Mouse (Mus musculus) frontal cortex, postnatal 36 days (tissue): ENCODE results near the gene Rab9b.
A peak's percentile ranks its signal among the peaks of the same experiment; 100 is the strongest.

Experiments
- DNase-seq, 2 experiments: peaks; one replicate each; pipeline ENCODE4 v3.0.0; 2022; ENCODE audit warnings: low spot score in 2 of 2

Gene Rab9b

GRCm38 (mm10) chrX:136868061-136869040 lies at the start of gene Rab9b:
TSS of gene Rab9b (minus strand) at chrX:136868755.
- peak; percentile 54 to 55 for DNase-seq

- DNase-seq = no peak
Measured at GRCm38 (mm10) chrX:136904369-136904768, 35.8 kb upstream of the Rab9b start.

- peak; percentile 2 to 36 for DNase-seq
Measured at GRCm38 (mm10) chrX:136895757-136896156, 27.2 kb upstream of the Rab9b start.

- no peak for DNase-seq
Measured at GRCm38 (mm10) chrX:136850300-136850699, 18.3 kb downstream of the Rab9b start.

GRCm38 (mm10) chrX:136828610-136829009 lies 39.9 kb downstream of the Rab9b start:
- DNase-seq = no peak

GRCm38 (mm10) chrX:136825016-136825415 lies 43.5 kb downstream of the Rab9b start:
- DNase-seq = peak in 1 of 2 experiments; percentile 14

- DNase-seq = no peak
Measured at GRCm38 (mm10) chrX:136822371-136822770, 46.2 kb downstream of the Rab9b start, which contains the start of gene Plp1. TSS of gene Plp1 (plus strand) at chrX:136822671.

- peak; percentile 76 to 86 for DNase-seq
Measured at GRCm38 (mm10) chrX:136820250-136820649, 48.3 kb downstream of the Rab9b start.

- DNase-seq = no peak
Measured at GRCm38 (mm10) chrX:136819752-136820151, 48.8 kb downstream of the Rab9b start.
